Mouse (Mus musculus) limb, embryonic 14.5 days (tissue): ENCODE data around the gene Cdk10. TPM values are rescaled to one million over a fixed set of nuclear protein-coding genes. Genes with fewer than 3 reads are reported as not detected.

Experiments used
- ATAC-seq: fragments of 200-750 bp; cut with Nextera tagmentation; 2 replicates; pipeline ENCODE4 v1.8.0; 2017; ENCODE audit warnings: low read depth, moderate number of reproducible peaks, moderate TSS enrichment; ENCODE audit not compliant: low FRiP score
- DNase-seq: peaks from one replicate; pipeline ENCODE4 v3.0.0-alpha.2; 2015; ENCODE audit warnings: low spot score
- H3K27ac ChIP-seq: fragments of 300-500 bp; sonication (generic); replicated peaks from 2 replicates; pipeline ENCODE4 v1.5.1; 2014; ENCODE audit warnings: low read depth, mild to moderate bottlenecking, low read length, moderate library complexity, mixed read lengths
- H3K27me3 ChIP-seq: fragments of 300-500 bp; sonication (generic); 2 replicates; pipeline ENCODE4 v1.6.1; 2014; ENCODE audit warnings: low read length, mixed read lengths; ENCODE audit not compliant: control insufficient read depth, insufficient read depth
- H3K36me3 ChIP-seq: fragments of 300-500 bp; sonication (generic); 2 replicates; pipeline ENCODE4 v1.6.1; 2014; ENCODE audit warnings: mild to moderate bottlenecking, low read length, moderate library complexity, mixed read lengths; ENCODE audit not compliant: control insufficient read depth, insufficient read depth
- H3K4me1 ChIP-seq: fragments of 300-500 bp; sonication (generic); 2 replicates; pipeline ENCODE4 v1.6.1; 2014; ENCODE audit warnings: antibody characterized with exemption, low read length, mixed read lengths; ENCODE audit not compliant: control insufficient read depth, insufficient read depth
- H3K4me2 ChIP-seq: fragments of 300-500 bp; sonication (generic); replicated peaks from 2 replicates; pipeline ENCODE4 v1.6.1; 2014; ENCODE audit warnings: low read depth, mild to moderate bottlenecking, low read length, moderate library complexity; ENCODE audit not compliant: severe bottlenecking
- H3K4me3 ChIP-seq: fragments of 300-500 bp; sonication (generic); replicated peaks from 2 replicates; pipeline ENCODE4 v1.5.1; 2014; ENCODE audit warnings: low read length
- H3K9ac ChIP-seq: fragments of 300-500 bp; sonication (generic); 2 replicates; pipeline ENCODE4 v1.6.1; 2014; ENCODE audit warnings: mild to moderate bottlenecking, low read depth, low read length, moderate library complexity; ENCODE audit not compliant: severe bottlenecking
- H3K9me3 ChIP-seq: fragments of 300-500 bp; sonication (generic); 2 replicates; pipeline ENCODE4 v1.6.1; 2016; ENCODE audit warnings: low read length; ENCODE audit not compliant: control insufficient read depth
- POLR2A ChIP-seq: fragments of 200-500 bp; IDR thresholded peaks from 2 replicates; pipeline ENCODE4 v1.8.0; 2012; ENCODE audit warnings: inconsistent platforms, mild to moderate bottlenecking, moderate library complexity, borderline replicate concordance; ENCODE audit not compliant: insufficient read depth, insufficient read length; ENCODE audit errors: extremely low read depth
- WGBS: fragments of 180-500 bp; shearing (Covaris S2); extraction: QIAGEN DNeasy Blood & Tissue Kit; methylation state at CpG from one replicate; pipeline ENCODE4 v1.1.7; 2014; 5-methylcytosine and 5-hydroxymethylcytosine counted together
- polyA plus RNA-seq, 2 experiments: library from polyadenylated mRNA; depleted of rRNA in 1 of 2; stranded (reverse) in 1 of 2; unstranded in 1 of 2; fragments of >200 nt; fragmentation: Nextera tagmentation in 1 of 2; extraction: Ambion mirVana in 1 of 2; gene quantifications; 2 replicates each; pipeline versions ENCODE4 v1.2.1 to v1.2.3; 2012 to 2014

Gene Cdk10
- polyA plus RNA-seq, 2 experiments: 32.9 to 128 TPM

DNA sequence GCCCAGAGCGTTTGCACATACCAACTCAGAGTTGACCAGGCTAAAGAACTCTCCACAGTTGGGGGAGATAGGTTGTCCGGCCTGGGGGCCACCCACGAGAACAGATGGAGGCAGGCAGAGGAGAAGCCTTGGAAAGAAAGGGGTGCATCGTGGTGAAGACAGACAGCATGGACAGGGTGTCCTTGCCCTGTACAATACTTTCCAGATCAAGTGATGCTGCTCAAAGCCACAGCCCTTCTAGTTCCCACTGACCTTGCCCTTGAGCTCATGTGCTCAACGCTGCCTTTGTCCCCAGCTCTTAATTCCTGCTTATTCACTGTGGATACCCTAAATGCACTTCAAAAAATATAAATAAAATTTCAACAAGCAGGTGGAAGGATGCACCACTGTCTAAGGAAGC, 49.8 kb downstream of the Cdk10 start:
- DNase-seq (no peak), ATAC-seq (no peak)
- Histone ChIP-seq H3K27ac (no peak overlapping the region), H3K9me3 (no peaks in the 10 kb centered on the region), H3K27me3 (no peaks in the 10 kb centered on the region), H3K4me3 (no peak overlapping the region), H3K9ac (no peak overlapping the region), H3K36me3 (peaks cover 21% of the 10 kb centered on the region), H3K4me2 (no peak overlapping the region), H3K4me1 (no peaks in the 10 kb centered on the region)
- 87% methylated on average over 5 of the region's 5 CpGs for WGBS
- no peak for TF ChIP-seq POLR2A

DNA sequence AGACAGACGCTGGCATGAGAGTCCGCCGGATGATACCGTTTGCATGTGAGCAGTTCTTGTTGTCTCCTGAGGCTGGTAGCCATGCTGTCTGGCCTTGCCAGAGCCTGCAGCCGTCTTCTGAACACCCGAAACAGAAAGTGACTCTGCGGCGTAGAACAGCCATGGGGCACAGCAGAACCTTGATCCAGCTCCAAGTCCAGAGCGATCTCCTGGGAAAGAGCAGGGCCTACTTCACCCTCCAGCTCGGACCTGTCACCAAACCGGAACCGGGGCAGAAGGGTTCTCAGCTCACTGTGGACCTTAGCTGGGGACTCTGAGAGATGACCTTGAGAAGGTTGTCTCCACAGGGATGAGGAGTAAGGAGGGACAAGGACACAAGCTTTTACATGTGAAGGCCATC, 50.5 kb downstream of the Cdk10 start:
- Histone ChIP-seq H3K27me3 (no peaks in the 10 kb centered on the region), H3K4me1 (no peaks in the 10 kb centered on the region), H3K27ac (no peak overlapping the region), H3K36me3 (peaks cover 14% of the 10 kb centered on the region), H3K4me3 (no peak overlapping the region), H3K4me2 (no peak overlapping the region), H3K9me3 (no peaks in the 10 kb centered on the region), H3K9ac (no peak overlapping the region)
- no peak for ATAC-seq
- no peak for TF ChIP-seq POLR2A
- DNase-seq: no peak
- WGBS: 94% methylated on average over 12 of the region's 12 CpGs

DNA sequence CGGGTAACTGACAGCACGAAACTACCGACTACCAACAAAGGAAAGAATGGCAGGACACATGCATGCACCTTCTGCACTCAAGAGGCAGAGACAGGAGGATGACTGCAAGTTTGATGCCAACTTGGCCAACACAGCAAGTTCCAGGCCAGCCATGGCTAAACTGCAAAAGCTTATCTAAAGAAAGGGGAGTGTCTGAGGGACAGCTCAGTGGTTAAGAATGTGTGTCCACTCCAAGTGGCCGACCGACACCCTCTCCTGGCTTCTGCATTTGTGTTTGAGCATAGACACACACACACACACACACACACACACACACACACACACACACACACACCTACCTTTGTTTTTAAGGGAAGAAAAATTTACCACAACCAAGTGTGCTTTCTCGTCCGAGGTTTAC, 53.8 kb downstream of the Cdk10 start:
- Histone ChIP-seq H3K27ac (no peak overlapping the region), H3K36me3 (peaks cover 15% of the 10 kb centered on the region; the same call in 1 of the 2 replicates), H3K4me2 (no peak overlapping the region), H3K27me3 (no peaks in the 10 kb centered on the region), H3K4me1 (no peaks in the 10 kb centered on the region), H3K9ac (no peak overlapping the region), H3K4me3 (no peak overlapping the region), H3K9me3 (no peaks in the 10 kb centered on the region)
- no peak for TF ChIP-seq POLR2A
- no peak for ATAC-seq
- no peak for DNase-seq
- WGBS: 71% methylated on average over 7 of the region's 7 CpGs

DNA sequence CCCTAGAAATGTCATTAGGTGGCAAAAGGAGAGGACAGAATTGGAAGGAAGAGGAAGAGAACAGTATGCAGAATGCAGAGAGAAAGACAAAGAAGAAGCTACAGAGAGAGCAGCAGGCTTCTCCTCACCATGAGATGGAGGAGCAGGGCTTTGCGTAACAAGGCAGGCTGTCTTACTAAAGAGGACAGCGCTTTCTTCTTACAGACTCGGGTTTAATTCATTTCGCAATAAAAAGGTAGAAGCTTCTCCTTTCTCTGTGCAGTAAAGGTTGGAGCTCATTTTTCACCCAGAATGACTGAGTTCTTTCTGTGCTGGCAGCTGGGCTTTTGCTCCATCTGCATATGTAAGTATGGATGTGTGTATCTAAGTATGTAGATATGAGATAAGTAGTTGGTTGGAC, 55.2 kb downstream of the Cdk10 start:
- 88% methylated on average over 4 of the region's 4 CpGs for WGBS
- Histone ChIP-seq H3K36me3 (peaks cover 15% of the 10 kb centered on the region; the same call in 1 of the 2 replicates), H3K9me3 (no peaks in the 10 kb centered on the region), H3K4me3 (no peak overlapping the region), H3K27ac (no peak overlapping the region), H3K4me1 (no peaks in the 10 kb centered on the region), H3K9ac (no peak overlapping the region), H3K27me3 (no peaks in the 10 kb centered on the region), H3K4me2 (no peak overlapping the region)
- TF ChIP-seq POLR2A: no peak
- DNase-seq (no peak), ATAC-seq (no peak)

DNA sequence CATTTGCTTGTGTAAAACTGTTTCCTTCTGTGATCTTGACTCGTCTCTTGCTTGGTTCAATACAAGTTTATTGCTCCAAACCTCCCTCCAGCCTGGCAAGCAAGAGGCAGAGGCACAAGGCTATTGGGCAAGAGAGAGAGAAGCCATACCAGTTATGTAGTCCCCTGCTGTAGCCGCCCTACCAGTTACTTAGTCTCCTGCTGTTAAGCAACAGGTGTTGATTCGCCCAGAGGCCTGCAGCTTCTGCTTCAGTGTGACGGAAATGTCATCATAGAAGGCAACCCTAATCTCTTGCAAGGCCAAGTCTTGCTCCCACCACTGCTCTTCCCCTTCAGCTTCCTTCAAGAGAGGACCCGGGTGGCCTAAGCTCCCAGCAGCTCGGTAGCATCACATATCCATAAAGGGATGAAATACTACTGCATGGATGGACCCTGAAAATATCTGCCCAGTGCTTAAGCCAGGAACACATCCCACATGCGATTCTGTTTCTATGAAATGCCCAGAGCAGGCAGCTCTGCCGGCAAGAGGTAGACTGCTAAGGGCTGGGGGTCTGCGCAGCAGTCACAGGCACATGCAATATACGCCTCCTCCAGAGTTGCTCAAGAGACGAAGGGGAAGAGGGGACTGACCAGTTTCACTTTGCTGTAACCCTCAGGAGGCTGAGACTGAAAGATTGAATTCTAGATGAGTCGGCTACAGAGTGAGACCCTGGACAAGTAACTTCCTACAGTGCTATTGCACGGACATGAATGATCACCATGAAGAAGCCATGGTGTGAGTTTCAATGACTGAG, 55.9 kb downstream of the Cdk10 start:
- Histone ChIP-seq H3K4me1 (no peaks in the 10 kb centered on the region), H3K4me3 (no peak overlapping the region), H3K27me3 (no peaks in the 10 kb centered on the region), H3K27ac (no peak overlapping the region), H3K9me3 (no peaks in the 10 kb centered on the region), H3K36me3 (peaks cover 15% of the 10 kb centered on the region; the same call in 1 of the 2 replicates), H3K9ac (no peak overlapping the region), H3K4me2 (no peak overlapping the region)
- no peak for ATAC-seq
- DNase-seq: no peak
- TF ChIP-seq POLR2A: no peak
- 84% methylated on average over 13 of the region's 13 CpGs for WGBS

Other genes starting within 250 kb of the Cdk10 start
- gene Ankrd11, start 182.6 kb upstream of the Cdk10 start, polyA plus RNA-seq (2012; rRNA removed): 65.3 and 71.3 TPM in 2 replicates
- 83.7 and 102 TPM in 2 replicates for gene Ankrd11, start 182.6 kb upstream of the Cdk10 start, polyA plus RNA-seq (2014; fragmentation: Nextera tagmentation; extraction: Ambion mirVana)
- gene Spg7, start 161.9 kb upstream of the Cdk10 start, polyA plus RNA-seq (2012; rRNA removed): 88.7 and 90.0 TPM in 2 replicates
- gene Spg7, start 161.9 kb upstream of the Cdk10 start, polyA plus RNA-seq (2014; fragmentation: Nextera tagmentation; extraction: Ambion mirVana): 34.8 and 37.5 TPM in 2 replicates
- gene Rpl13, start 122.5 kb upstream of the Cdk10 start, polyA plus RNA-seq (2012; rRNA removed): 2,823 and 3,226 TPM in 2 replicates
- gene Rpl13, start 122.5 kb upstream of the Cdk10 start, polyA plus RNA-seq (2014; fragmentation: Nextera tagmentation; extraction: Ambion mirVana): 1,836 and 1,953 TPM in 2 replicates
- 2.6 and 3.0 TPM in 2 replicates for gene Cpne7, start 107.5 kb upstream of the Cdk10 start, polyA plus RNA-seq (2012; rRNA removed)
- gene Cpne7, start 107.5 kb upstream of the Cdk10 start, polyA plus RNA-seq (2014; fragmentation: Nextera tagmentation; extraction: Ambion mirVana): 0.50 and 0.86 TPM in 2 replicates
- gene Sult5a1, start 66.5 kb upstream of the Cdk10 start, polyA plus RNA-seq (2012; rRNA removed): 43.7 and 50.4 TPM in 2 replicates
- 31.7 and 33.2 TPM in 2 replicates for gene Sult5a1, start 66.5 kb upstream of the Cdk10 start, polyA plus RNA-seq (2014; fragmentation: Nextera tagmentation; extraction: Ambion mirVana)
- gene Dpep1, start 38.6 kb upstream of the Cdk10 start, polyA plus RNA-seq (2012; rRNA removed): 5.1 TPM in 2 replicates
- gene Dpep1, start 38.6 kb upstream of the Cdk10 start, polyA plus RNA-seq (2014; fragmentation: Nextera tagmentation; extraction: Ambion mirVana): 3.6 and 3.9 TPM in 2 replicates
- gene Chmp1a, start 12.1 kb upstream of the Cdk10 start, polyA plus RNA-seq (2012; rRNA removed): 93.6 and 110 TPM in 2 replicates
- 128 and 130 TPM in 2 replicates for gene Chmp1a, start 12.1 kb upstream of the Cdk10 start, polyA plus RNA-seq (2014; fragmentation: Nextera tagmentation; extraction: Ambion mirVana)
- gene Spata33, start 12.0 kb upstream of the Cdk10 start, polyA plus RNA-seq (2012; rRNA removed): 4.9 and 6.0 TPM in 2 replicates
- gene Spata33, start 12.0 kb upstream of the Cdk10 start, polyA plus RNA-seq (2014; fragmentation: Nextera tagmentation; extraction: Ambion mirVana): 4.0 and 6.6 TPM in 2 replicates
- gene Spata2l, start 11.4 kb downstream of the Cdk10 start, polyA plus RNA-seq (2012; rRNA removed): 3.0 and 4.6 TPM in 2 replicates
- 4.6 and 5.4 TPM in 2 replicates for gene Spata2l, start 11.4 kb downstream of the Cdk10 start, polyA plus RNA-seq (2014; fragmentation: Nextera tagmentation; extraction: Ambion mirVana)
- 44.2 and 52.5 TPM in 2 replicates for gene Zfp276, start 29.4 kb downstream of the Cdk10 start, polyA plus RNA-seq (2012; rRNA removed)
- gene Zfp276, start 29.4 kb downstream of the Cdk10 start, polyA plus RNA-seq (2014; fragmentation: Nextera tagmentation; extraction: Ambion mirVana): 19.9 and 27.9 TPM in 2 replicates
- gene Vps9d1, start 29.5 kb downstream of the Cdk10 start, polyA plus RNA-seq (2012; rRNA removed): 86.1 and 140 TPM in 2 replicates
- gene Vps9d1, start 29.5 kb downstream of the Cdk10 start, polyA plus RNA-seq (2014; fragmentation: Nextera tagmentation; extraction: Ambion mirVana): 27.4 and 32.6 TPM in 2 replicates
- 54.7 and 65.7 TPM in 2 replicates for gene Fanca, start 93.7 kb downstream of the Cdk10 start, polyA plus RNA-seq (2012; rRNA removed)
- 23.9 and 24.2 TPM in 2 replicates for gene Fanca, start 93.7 kb downstream of the Cdk10 start, polyA plus RNA-seq (2014; fragmentation: Nextera tagmentation; extraction: Ambion mirVana)
- gene Spire2, start 107.9 kb downstream of the Cdk10 start, polyA plus RNA-seq (2012; rRNA removed): 1.2 TPM in 2 replicates
- gene Spire2, start 107.9 kb downstream of the Cdk10 start, polyA plus RNA-seq (2014; fragmentation: Nextera tagmentation; extraction: Ambion mirVana): 0.67 and 1.2 TPM in 2 replicates
- 193 and 207 TPM in 2 replicates for gene Tcf25, start 148.9 kb downstream of the Cdk10 start, polyA plus RNA-seq (2012; rRNA removed)
- 153 and 155 TPM in 2 replicates for gene Tcf25, start 148.9 kb downstream of the Cdk10 start, polyA plus RNA-seq (2014; fragmentation: Nextera tagmentation; extraction: Ambion mirVana)
- 0.05 and 0.12 TPM in 2 replicates for gene Mc1r, start 182.3 kb downstream of the Cdk10 start, polyA plus RNA-seq (2012; rRNA removed)
- gene Mc1r, start 182.3 kb downstream of the Cdk10 start, polyA plus RNA-seq (2014; fragmentation: Nextera tagmentation; extraction: Ambion mirVana): 0.06 and 0.17 TPM in 2 replicates
- 10.4 and 12.5 TPM in 2 replicates for gene Tubb3, start 186.6 kb downstream of the Cdk10 start, polyA plus RNA-seq (2012; rRNA removed)
- 3.4 and 3.7 TPM in 2 replicates for gene Tubb3, start 186.6 kb downstream of the Cdk10 start, polyA plus RNA-seq (2014; fragmentation: Nextera tagmentation; extraction: Ambion mirVana)
- gene Def8, start 198.7 kb downstream of the Cdk10 start, polyA plus RNA-seq (2012; rRNA removed): 37.1 and 49.2 TPM in 2 replicates
- gene Def8, start 198.7 kb downstream of the Cdk10 start, polyA plus RNA-seq (2014; fragmentation: Nextera tagmentation; extraction: Ambion mirVana): 42.2 and 42.7 TPM in 2 replicates